Mouse (Mus musculus) hindbrain, embryonic 12.5 days (tissue): ENCODE data around the gene Dbi. TPM values are rescaled to one million over a fixed set of nuclear protein-coding genes. Genes with fewer than 3 reads are reported as not detected.

ENCODE experiments used
- ATAC-seq: fragments of 200-750 bp; cut with Nextera tagmentation; 2 replicates; pipeline ENCODE4 v1.8.0; 2017; ENCODE audit warnings: moderate TSS enrichment; ENCODE audit not compliant: low FRiP score
- H3K27ac ChIP-seq: fragments of 300-500 bp; sonication (generic); 2 replicates; pipeline ENCODE4 v1.5.1; 2016; ENCODE audit warnings: mild to moderate bottlenecking
- H3K27me3 ChIP-seq: fragments of 300-500 bp; sonication (generic); 2 replicates; pipeline ENCODE4 v1.6.1; 2016; ENCODE audit warnings: mild to moderate bottlenecking
- H3K36me3 ChIP-seq: fragments of 300-500 bp; sonication (generic); 2 replicates; pipeline ENCODE4 v1.6.1; 2016; ENCODE audit warnings: mild to moderate bottlenecking
- H3K4me1 ChIP-seq: fragments of 300-500 bp; sonication (generic); 2 replicates; pipeline ENCODE4 v1.6.1; 2016
- H3K4me2 ChIP-seq: fragments of 300-500 bp; sonication (generic); replicated peaks from 2 replicates; pipeline ENCODE4 v1.6.1; 2016; ENCODE audit warnings: mild to moderate bottlenecking
- H3K4me3 ChIP-seq: fragments of 300-500 bp; sonication (generic); 2 replicates; pipeline ENCODE4 v1.5.1; 2016; ENCODE audit warnings: mild to moderate bottlenecking
- H3K9ac ChIP-seq: fragments of 300-500 bp; sonication (generic); 2 replicates; pipeline ENCODE4 v1.6.1; 2016; ENCODE audit warnings: mild to moderate bottlenecking, moderate library complexity
- H3K9me3 ChIP-seq: fragments of 300-500 bp; sonication (generic); replicated peaks from 2 replicates; pipeline ENCODE4 v1.6.1; 2016; ENCODE audit warnings: mild to moderate bottlenecking
- WGBS: fragments of 180-500 bp; shearing (Covaris S2); methylation state at CpG from one replicate; pipeline ENCODE4 v1.1.7; 2016; 5-methylcytosine and 5-hydroxymethylcytosine counted together
- polyA plus RNA-seq: library from polyadenylated mRNA; unstranded; fragments of >200 nt; fragmentation: Nextera tagmentation; extraction: Ambion mirVana; gene quantifications from 2 replicates; pipeline ENCODE4 v1.2.1, GENCODE M21; 2016

Gene Dbi
- polyA plus RNA-seq, 1 experiment from 2014 or later: 680 TPM

DNA sequence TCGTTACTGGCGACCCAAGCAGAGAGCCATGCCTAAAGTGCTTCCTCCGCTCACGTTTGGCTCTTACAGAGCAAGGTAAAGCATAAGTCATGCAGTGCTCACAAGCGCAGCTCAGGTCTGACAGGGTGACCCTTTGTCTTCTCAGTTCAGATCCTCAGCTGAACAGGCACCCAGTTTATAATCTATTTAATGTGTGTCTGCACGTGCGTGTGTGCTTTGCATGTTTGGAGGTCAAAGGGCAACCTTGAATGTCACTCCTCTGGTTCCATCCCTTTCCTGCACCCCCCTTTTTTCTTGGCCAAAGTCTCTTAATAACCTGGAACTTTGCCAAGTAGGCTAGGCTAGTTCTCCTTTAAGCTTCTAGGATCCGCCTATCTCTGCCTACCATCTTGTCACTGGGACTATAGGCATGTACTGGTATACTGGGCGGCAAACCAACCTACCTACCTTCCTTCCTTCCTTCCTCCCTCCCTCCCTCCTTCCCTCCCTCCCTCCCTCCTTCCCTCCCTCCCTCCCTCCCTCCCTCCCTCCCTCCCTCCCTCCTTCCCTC is 19.3 kb upstream of the Dbi start:
- Histone ChIP-seq H3K4me1 (peaks cover 7% of the 10 kb centered on the region; the same call in 1 of the 2 replicates), H3K36me3 (no peaks in the 10 kb centered on the region), H3K27me3 (no peaks in the 10 kb centered on the region), H3K4me3 (no peak overlapping the region), H3K9ac (no peak overlapping the region), H3K27ac (no peak overlapping the region), H3K4me2 (no peak overlapping the region), H3K9me3 (no peaks in the 10 kb centered on the region)
- ATAC-seq: no peak
- WGBS: 89% methylated on average over 9 of the region's 9 CpGs

DNA sequence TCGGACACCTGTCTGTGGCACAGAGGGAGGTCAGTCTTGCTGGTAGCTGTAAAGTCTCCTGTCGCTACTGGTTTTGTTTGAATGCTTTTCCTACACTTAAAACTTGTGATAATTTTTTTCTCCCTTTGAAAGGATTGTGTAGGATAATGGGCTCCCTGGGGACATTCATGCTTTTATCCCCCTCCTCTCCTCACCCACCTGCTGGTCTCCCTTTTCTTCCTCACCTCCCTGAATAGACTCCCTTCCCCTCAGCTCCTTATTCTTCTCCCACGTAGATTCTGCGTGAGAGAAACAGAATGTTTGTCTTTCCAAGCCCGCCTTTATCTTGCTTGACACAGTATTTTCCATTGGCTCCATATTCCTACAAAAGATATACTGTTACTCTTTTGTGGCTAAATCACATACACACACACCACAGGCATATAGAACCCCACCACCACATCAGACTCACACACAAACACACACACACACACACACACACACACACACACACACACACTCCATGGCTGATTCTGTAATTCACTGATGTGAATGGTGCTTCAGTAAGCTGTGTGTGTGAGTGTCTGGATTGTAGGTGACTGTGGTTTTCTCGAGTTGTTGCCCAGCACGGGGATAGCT is 18.2 kb upstream of the Dbi start:
- Histone ChIP-seq H3K9ac (no peak overlapping the region), H3K4me2 (no peak overlapping the region), H3K9me3 (no peaks in the 10 kb centered on the region), H3K36me3 (no peaks in the 10 kb centered on the region), H3K4me3 (no peak overlapping the region), H3K27me3 (no peaks in the 10 kb centered on the region), H3K4me1 (peaks cover 7% of the 10 kb centered on the region; the same call in 1 of the 2 replicates), H3K27ac (no peak overlapping the region)
- WGBS: 29% methylated on average over 7 of the region's 7 CpGs
- no peak for ATAC-seq

DNA sequence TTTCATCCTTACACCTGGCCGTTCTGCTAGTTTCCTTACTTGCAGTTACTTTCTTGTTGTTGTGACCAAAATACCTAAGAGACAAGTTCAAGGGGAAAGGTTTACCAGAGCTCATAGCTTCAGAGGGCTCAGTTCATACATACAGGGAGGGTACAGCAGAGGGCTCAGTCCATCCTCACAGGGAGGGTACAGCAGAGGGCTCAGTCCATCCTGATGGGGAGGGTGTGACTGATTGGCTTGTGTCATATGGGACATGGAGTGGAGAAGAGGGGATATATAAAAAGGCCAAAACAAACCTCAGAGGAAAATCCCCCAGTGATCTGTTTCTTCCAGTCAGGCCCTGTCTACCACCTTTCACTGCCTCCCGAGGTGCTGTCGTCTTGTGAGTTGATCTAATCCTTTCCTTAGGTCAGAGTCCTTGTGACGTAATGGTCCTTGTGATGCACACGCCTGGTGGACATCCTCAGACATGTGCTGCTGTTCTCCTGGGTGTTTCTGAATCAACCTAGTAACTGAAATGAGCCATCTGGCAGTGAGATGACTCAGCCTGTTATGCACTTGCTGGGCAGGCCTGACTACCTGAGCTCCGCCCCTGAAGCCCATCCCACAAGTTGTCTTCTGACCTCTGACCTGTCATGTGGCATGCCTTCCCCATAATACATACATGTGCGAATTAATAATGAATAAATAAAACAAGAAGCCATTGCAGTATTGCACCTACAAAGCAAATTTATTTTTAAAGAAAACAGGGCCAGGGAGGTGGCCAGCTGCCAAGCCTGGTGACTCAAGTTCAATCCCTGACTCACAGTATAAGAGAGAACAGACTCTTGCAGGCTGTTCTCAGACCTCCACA is 15.3 kb upstream of the Dbi start:
- no peak for ATAC-seq
- no peak overlapping the region for H3K9ac ChIP-seq
- H3K4me2 ChIP-seq: no peak overlapping the region
- no peaks in the 10 kb centered on the region for H3K27me3 ChIP-seq
- WGBS: 88% methylated on average over 7 of the region's 7 CpGs
- no peaks in the 10 kb centered on the region for H3K9me3 ChIP-seq
- peaks cover 7% of the 10 kb centered on the region; the same call in 1 of the 2 replicates for H3K4me1 ChIP-seq
- H3K27ac ChIP-seq: no peak overlapping the region
- no peak overlapping the region for H3K4me3 ChIP-seq
- H3K36me3 ChIP-seq: no peaks in the 10 kb centered on the region

DNA sequence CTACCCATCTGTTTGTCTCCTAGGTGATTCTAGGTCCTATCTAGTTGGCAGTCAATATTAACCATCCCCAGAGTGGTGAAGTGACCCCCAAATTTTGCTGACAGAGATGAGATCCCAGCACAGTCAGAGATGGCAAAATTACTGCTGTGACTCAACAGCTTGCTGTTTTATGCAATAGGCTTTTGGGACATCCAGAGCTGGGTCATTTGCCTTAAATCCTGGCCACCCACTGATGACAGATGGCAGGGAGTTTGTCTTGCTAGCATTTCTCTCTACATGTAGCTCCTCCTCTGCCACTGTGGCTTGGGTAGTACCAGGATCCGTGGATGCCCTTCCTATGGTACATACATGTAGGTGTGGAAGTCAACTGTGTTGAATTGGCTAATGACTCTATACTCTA is 11.5 kb upstream of the Dbi start:
- 88% methylated on average over 1 of the region's 1 CpGs for WGBS
- H3K27me3 ChIP-seq: no peaks in the 10 kb centered on the region
- H3K36me3 ChIP-seq: no peaks in the 10 kb centered on the region
- H3K27ac ChIP-seq: no peak overlapping the region
- no peak overlapping the region for H3K9ac ChIP-seq
- H3K4me2 ChIP-seq: no peak overlapping the region
- ATAC-seq: no peak
- no peak overlapping the region for H3K4me3 ChIP-seq
- no peaks in the 10 kb centered on the region for H3K9me3 ChIP-seq
- no peaks in the 10 kb centered on the region for H3K4me1 ChIP-seq

DNA sequence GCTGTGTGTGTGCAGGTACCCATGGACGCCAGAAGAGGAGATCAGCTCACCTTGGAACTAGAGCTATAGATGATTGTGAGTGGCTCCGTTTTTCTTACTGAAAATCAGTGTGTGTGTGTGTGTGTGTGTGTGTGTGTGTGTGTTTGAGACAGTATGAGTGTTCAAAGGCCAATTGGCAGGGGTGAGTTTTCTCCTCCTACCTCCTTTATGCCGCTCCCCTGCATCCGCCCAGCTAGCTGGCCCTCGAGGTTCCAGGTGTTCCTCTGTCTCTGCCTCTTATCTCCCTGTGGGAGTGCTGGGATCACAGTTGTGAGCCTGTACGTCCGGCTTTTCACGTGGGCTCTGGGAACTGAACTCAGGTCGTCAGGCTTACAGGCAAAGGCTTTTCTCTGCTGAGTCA is 5.4 kb upstream of the Dbi start:
- Histone ChIP-seq H3K9ac (no peak overlapping the region), H3K36me3 (no peaks in the 10 kb centered on the region), H3K4me1 (peaks cover 3% of the 10 kb centered on the region), H3K27ac (no peak overlapping the region), H3K4me3 (no peak overlapping the region), H3K9me3 (no peaks in the 10 kb centered on the region), H3K27me3 (no peaks in the 10 kb centered on the region), H3K4me2 (no peak overlapping the region)
- no peak for ATAC-seq
- WGBS: 71% methylated on average over 9 of the region's 9 CpGs

DNA sequence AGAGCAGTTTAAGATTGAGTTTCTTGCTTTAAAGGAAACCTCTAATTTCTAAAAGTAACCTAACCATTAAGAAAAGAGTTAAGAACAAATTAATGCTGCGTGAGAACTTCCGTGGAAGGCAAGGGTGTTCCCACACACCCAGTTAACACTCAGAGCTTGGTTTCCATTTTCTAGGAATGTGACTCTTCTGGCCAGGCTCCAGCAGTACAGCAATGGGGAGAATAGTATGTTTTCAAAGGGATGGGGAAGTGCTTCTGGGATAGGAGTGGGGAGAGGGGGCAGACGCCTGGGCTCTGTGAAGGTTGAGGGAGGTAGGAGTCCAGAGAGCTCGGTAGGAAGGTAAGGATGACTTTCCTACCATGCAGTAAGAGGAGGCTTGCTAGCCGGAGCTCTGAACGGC is 4.6 kb upstream of the Dbi start:
- H3K4me1 ChIP-seq: peaks cover 3% of the 10 kb centered on the region
- no peaks in the 10 kb centered on the region for H3K27me3 ChIP-seq
- no peaks in the 10 kb centered on the region for H3K9me3 ChIP-seq
- H3K9ac ChIP-seq: no peak overlapping the region
- no peak overlapping the region for H3K27ac ChIP-seq
- WGBS: 77% methylated on average over 6 of the region's 6 CpGs
- no peak overlapping the region for H3K4me3 ChIP-seq
- H3K36me3 ChIP-seq: no peaks in the 10 kb centered on the region
- no peak overlapping the region for H3K4me2 ChIP-seq
- no peak for ATAC-seq

DNA sequence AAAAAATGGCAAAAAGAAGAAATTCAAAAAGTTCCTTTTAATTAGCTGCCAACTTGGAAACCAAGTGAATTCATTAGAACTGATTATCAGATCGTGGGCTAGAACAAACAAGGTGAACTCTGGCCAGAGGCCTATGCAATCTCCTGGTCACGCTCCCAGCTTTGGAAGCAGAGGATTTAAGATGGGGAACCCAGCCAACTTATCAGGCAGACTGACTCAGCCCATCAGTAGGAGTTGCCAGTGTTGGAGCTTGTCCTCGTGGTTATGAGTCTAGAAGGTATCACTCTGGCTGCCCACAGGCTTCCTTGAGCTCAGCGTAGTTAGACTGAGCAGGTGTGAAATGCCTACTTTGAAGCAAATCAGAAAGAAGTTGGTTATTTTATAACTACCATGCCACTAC is 4.0 kb upstream of the Dbi start:
- no peaks in the 10 kb centered on the region for H3K9me3 ChIP-seq
- no peak overlapping the region for H3K9ac ChIP-seq
- no peaks in the 10 kb centered on the region for H3K36me3 ChIP-seq
- H3K4me1 ChIP-seq: peaks cover 9% of the 10 kb centered on the region
- no peak for ATAC-seq
- no peak overlapping the region for H3K4me3 ChIP-seq
- WGBS: 88% methylated on average over 4 of the region's 4 CpGs
- no peak overlapping the region for H3K4me2 ChIP-seq
- no peak overlapping the region for H3K27ac ChIP-seq
- H3K27me3 ChIP-seq: no peaks in the 10 kb centered on the region

DNA sequence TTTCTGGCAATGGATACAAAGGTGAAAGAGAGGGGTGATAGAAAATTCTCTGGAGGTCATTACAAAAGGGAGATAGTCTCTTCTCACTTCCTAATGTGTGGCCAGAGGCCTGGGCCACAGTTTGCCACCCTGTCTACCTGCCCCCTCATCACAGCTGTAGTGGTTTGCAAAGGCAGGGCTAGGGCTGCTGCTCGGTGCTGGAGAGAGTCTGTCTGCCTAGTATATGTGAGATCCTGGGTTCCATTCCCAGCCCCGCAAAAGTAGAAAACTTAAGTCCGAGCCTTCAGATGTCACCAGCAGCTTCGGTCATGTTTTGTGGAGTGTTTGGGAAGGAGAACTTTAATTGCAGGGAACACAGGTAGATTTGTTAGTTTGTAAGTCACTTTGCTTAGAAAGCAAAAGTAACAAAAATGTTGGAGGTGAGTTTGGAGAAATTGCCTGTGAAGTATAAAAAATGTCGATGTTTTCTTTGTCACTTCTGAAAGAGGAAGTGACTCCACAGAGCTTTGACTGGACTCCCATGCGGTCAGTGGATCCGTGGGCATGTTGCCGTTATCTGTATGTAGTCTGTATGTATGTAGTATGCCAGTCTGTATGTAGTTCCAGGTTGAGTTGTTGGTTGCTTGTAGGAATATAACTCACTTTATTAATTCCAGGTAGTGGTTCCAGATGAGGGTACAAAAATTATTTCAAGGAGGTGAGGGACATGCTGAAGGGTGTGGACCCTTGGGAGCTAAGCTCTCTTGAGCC is 1.9 kb upstream of the Dbi start:
- ATAC-seq: no peak
- Histone ChIP-seq H3K36me3 (peaks cover 5% of the 10 kb centered on the region; the same call in 1 of the 2 replicates), H3K4me3 (no peak overlapping the region), H3K27me3 (no peaks in the 10 kb centered on the region), H3K27ac (no peak overlapping the region), H3K9me3 (no peaks in the 10 kb centered on the region), H3K4me2 (no peak overlapping the region), H3K9ac (no peak overlapping the region), H3K4me1 (peaks cover 27% of the 10 kb centered on the region)
- WGBS: 92% methylated on average over 8 of the region's 8 CpGs

DNA sequence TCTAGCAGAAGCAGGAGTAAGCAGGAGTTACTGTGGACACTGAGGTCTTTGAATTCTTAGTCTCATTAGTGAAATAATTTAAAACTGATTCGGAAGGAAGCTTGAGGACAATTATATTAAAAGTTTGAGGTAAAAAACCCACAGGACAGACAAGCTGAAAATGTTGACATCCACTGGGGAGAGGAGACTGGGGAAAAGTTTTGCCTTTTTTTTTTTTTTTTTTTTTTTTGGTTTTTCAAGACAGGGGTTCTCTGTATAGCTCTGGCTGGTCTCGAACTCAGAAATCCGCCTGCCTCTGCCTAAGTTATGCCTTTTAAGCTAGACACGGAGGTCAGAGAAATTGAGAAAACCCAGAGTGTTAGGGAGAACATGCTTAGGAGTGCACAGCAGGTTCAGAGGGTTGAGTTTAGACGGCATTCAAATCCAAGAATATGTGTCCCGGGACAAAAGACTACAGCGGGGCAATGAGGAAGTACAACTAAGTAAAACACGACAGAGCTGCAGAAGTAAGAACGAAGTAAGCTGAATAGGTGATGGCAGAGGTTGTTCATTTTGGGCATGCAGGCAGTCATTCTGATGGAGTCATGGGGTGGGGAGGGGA is 1.2 kb upstream of the Dbi start:
- no peaks in the 10 kb centered on the region for H3K27me3 ChIP-seq
- peak overlapping the region; percentile 43; the same call in 1 of the 2 replicates for H3K9ac ChIP-seq
- peaks cover 5% of the 10 kb centered on the region; the same call in 1 of the 2 replicates for H3K36me3 ChIP-seq
- WGBS: 91% methylated on average over 9 of the region's 9 CpGs
- peak overlapping the region; percentile 89; the same call in 1 of the 2 replicates for H3K27ac ChIP-seq
- peak overlapping the region; percentile 51 for H3K4me2 ChIP-seq
- ATAC-seq: no peak
- H3K4me1 ChIP-seq: peaks cover 27% of the 10 kb centered on the region
- H3K9me3 ChIP-seq: no peaks in the 10 kb centered on the region
- peak overlapping the region; percentile 64 for H3K4me3 ChIP-seq

DNA sequence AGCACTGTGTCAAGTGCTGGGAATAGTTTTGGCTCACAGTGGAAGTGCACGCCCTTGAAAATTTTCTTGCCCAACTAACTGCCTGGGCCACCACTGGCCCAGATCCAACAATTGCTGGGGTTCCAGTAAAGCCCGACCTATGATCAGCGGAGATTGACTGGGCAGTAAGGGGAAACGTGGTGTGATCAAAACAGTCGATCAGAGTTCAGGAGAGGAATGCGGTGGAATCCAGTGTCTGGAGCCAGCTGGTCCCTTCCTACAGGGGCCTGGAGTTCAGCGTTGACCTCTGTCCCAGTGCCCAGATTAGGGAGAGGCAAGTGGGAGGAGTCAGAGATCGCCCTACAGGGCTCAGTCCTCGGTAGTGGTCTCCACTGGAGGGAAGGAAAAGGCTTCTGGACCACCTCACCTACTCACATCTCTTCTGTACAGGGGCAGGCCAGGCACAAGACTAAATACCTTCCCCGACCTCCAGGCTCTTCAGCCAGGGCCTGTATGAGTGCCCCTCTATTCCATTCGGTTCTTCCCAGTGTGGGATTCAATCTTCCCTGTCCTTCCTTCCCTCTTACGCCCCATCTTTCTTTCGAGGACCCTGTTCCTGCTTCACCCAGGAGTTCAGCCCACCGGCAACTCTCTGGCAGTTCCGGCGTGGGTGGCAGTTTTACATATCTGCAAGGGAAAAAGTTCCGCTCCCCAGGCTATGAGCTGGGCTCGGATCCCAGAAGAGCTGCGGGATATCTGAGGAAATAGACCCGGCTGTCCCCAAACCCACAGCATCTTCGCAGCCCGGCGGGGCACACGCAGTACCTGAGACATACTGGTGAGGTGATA is 523 bp downstream of the Dbi start:
- H3K9me3 ChIP-seq: no peaks in the 10 kb centered on the region
- peak overlapping the region; percentile 74 for H3K9ac ChIP-seq
- H3K36me3 ChIP-seq: peaks cover 15% of the 10 kb centered on the region
- H3K4me2 ChIP-seq: peak overlapping the region; percentile 82
- H3K27ac ChIP-seq: peak overlapping the region; percentile 83
- 5% methylated on average over 24 of the region's 24 CpGs for WGBS
- H3K4me3 ChIP-seq: peak overlapping the region; percentile 64
- peak; percentile 59 for ATAC-seq
- no peaks in the 10 kb centered on the region for H3K27me3 ChIP-seq
- peaks cover 27% of the 10 kb centered on the region for H3K4me1 ChIP-seq

DNA sequence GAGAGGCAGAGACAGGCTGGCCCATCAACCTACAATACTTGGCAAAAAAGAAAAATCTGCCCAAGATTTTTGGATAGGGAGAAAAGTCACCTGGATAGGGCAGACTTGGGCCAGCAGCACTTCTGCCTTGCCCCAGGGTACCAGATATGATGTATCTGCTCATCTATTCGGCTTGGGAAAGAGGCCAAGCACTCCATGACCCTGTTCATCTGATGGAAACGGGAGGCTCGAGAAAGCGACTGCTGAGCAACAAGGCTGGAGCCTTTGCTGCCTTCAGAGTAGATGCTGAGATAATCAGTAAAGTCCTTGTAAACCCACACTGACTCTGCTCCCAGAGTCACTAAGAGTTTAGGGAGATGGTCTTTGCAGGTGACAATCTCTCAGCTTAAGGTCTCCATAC is 1.5 kb downstream of the Dbi start:
- H3K9ac ChIP-seq: peak overlapping the region; percentile 5; the same call in 1 of the 2 replicates
- H3K27me3 ChIP-seq: no peaks in the 10 kb centered on the region
- no peak overlapping the region for H3K27ac ChIP-seq

More for the DNA sequence above, 1.5 kb downstream of the Dbi start:
- peaks cover 27% of the 10 kb centered on the region for H3K4me1 ChIP-seq
- peak overlapping the region; percentile 64 for H3K4me3 ChIP-seq
- no peaks in the 10 kb centered on the region for H3K9me3 ChIP-seq
- peaks cover 25% of the 10 kb centered on the region for H3K36me3 ChIP-seq
- no peak for ATAC-seq
- peak overlapping the region; percentile 82 for H3K4me2 ChIP-seq
- 94% methylated on average over 4 of the region's 4 CpGs for WGBS
